Mouse (Mus musculus) neural tube, embryonic 11.5 days (tissue): Measurements from ENCODE around the gene Pold3. TPM values are rescaled to one million over a fixed set of nuclear protein-coding genes. Genes with fewer than 3 reads are reported as not detected.

Experiments
- ATAC-seq: fragments of 200-750 bp; cut with Nextera tagmentation; 2 replicates; pipeline ENCODE4 v1.8.0; 2017; ENCODE audit warnings: moderate number of reproducible peaks, mild to moderate bottlenecking, moderate TSS enrichment, moderate library complexity; ENCODE audit not compliant: insufficient read depth, low FRiP score, low TSS enrichment
- DNase-seq: peaks from one replicate; pipeline ENCODE4 v3.0.0-alpha.2; 2015; ENCODE audit warnings: low spot score
- H3K27ac ChIP-seq: fragments of 300-500 bp; sonication (generic); 2 replicates; pipeline ENCODE4 v1.5.1; 2014; ENCODE audit warnings: low read depth, mild to moderate bottlenecking, low read length
- H3K27me3 ChIP-seq: fragments of 300-500 bp; sonication (generic); 2 replicates; pipeline ENCODE4 v1.6.1; 2014; ENCODE audit warnings: mild to moderate bottlenecking, low read length, mixed read lengths; ENCODE audit not compliant: control insufficient read depth, insufficient read depth
- H3K36me3 ChIP-seq: fragments of 300-500 bp; sonication (generic); 2 replicates; pipeline ENCODE4 v1.6.1; 2014; ENCODE audit warnings: mild to moderate bottlenecking, low read length, moderate library complexity, mixed read lengths; ENCODE audit not compliant: control insufficient read depth, insufficient read depth
- H3K4me1 ChIP-seq: fragments of 300-500 bp; sonication (generic); 2 replicates; pipeline ENCODE4 v1.6.1; 2014; ENCODE audit warnings: low read length, mixed read lengths; ENCODE audit not compliant: control insufficient read depth, insufficient read depth
- H3K4me2 ChIP-seq: fragments of 300-500 bp; sonication (generic); 2 replicates; pipeline ENCODE4 v1.6.1; 2014; ENCODE audit warnings: low read depth, mild to moderate bottlenecking, moderate library complexity
- H3K4me3 ChIP-seq: fragments of 300-500 bp; sonication (generic); 2 replicates; pipeline ENCODE4 v1.5.1; 2014; ENCODE audit warnings: low read depth, low read length
- H3K9ac ChIP-seq: fragments of 300-500 bp; sonication (generic); 2 replicates; pipeline ENCODE4 v1.6.1; 2014; ENCODE audit warnings: mild to moderate bottlenecking, low read length
- H3K9me3 ChIP-seq: fragments of 300-500 bp; sonication (generic); 2 replicates; pipeline ENCODE4 v1.6.1; 2016; ENCODE audit warnings: low read length; ENCODE audit not compliant: control insufficient read depth
- WGBS: fragments of 180-500 bp; shearing (Covaris S2); extraction: QIAGEN DNeasy Blood & Tissue Kit; methylation state at CpG from one replicate; pipeline ENCODE4 v1.1.7; 2014; 5-methylcytosine and 5-hydroxymethylcytosine counted together
- polyA plus RNA-seq: library from polyadenylated mRNA; unstranded; fragments of >200 nt; fragmentation: Nextera tagmentation; extraction: Ambion mirVana; gene quantifications from 2 replicates; pipeline ENCODE4 v1.2.1, GENCODE M21; 2014

Gene Pold3
- polyA plus RNA-seq, 1 experiment from 2014 or later = 78.2 TPM

- H3K27me3 ChIP-seq = no peaks in the 10 kb centered on the region
- H3K4me1 ChIP-seq = no peaks in the 10 kb centered on the region
- no peak overlapping the region for H3K27ac ChIP-seq
- 94% methylated on average over 4 of the region's 4 CpGs for WGBS
- no peak overlapping the region for H3K4me3 ChIP-seq
- H3K4me2 ChIP-seq = no peak overlapping the region
- ATAC-seq (no peak), DNase-seq (no peak)
- H3K9ac ChIP-seq = no peak overlapping the region
- no peaks in the 10 kb centered on the region for H3K9me3 ChIP-seq
- no peaks in the 10 kb centered on the region for H3K36me3 ChIP-seq
These were observed 27.2 kb upstream of the Pold3 start for GRCm38 (mm10) chr7:100148586-100148985.

GRCm38 (mm10) chr7:100140591-100140990 is 19.2 kb upstream of the Pold3 start:
- Histone ChIP-seq H3K9me3 (no peaks in the 10 kb centered on the region), H3K4me1 (no peaks in the 10 kb centered on the region), H3K27me3 (no peaks in the 10 kb centered on the region), H3K27ac (no peak overlapping the region), H3K9ac (no peak overlapping the region), H3K36me3 (no peaks in the 10 kb centered on the region), H3K4me3 (no peak overlapping the region), H3K4me2 (no peak overlapping the region)
- DNase-seq (no peak), ATAC-seq (no peak)
- 64% methylated on average over 1 of the region's 1 CpGs for WGBS

- no peak for DNase-seq
- Histone ChIP-seq H3K27ac (no peak overlapping the region), H3K27me3 (no peaks in the 10 kb centered on the region), H3K4me1 (no peaks in the 10 kb centered on the region), H3K9ac (no peak overlapping the region), H3K9me3 (no peaks in the 10 kb centered on the region), H3K36me3 (no peaks in the 10 kb centered on the region), H3K4me2 (no peak overlapping the region), H3K4me3 (no peak overlapping the region)
- WGBS = 97% methylated on average over 4 of the region's 4 CpGs
- ATAC-seq = no peak
These were observed 16.7 kb upstream of the Pold3 start for GRCm38 (mm10) chr7:100138075-100138474.

- Histone ChIP-seq H3K4me3 (no peak overlapping the region), H3K4me1 (no peaks in the 10 kb centered on the region), H3K27me3 (no peaks in the 10 kb centered on the region), H3K9ac (no peak overlapping the region), H3K36me3 (no peaks in the 10 kb centered on the region), H3K4me2 (no peak overlapping the region), H3K27ac (no peak overlapping the region), H3K9me3 (no peaks in the 10 kb centered on the region)
- WGBS = 83% methylated on average over 9 of the region's 9 CpGs
- no peak for ATAC-seq
- no peak for DNase-seq
These were observed 15.7 kb upstream of the Pold3 start for GRCm38 (mm10) chr7:100137038-100137437.

- WGBS = 75% methylated on average over 1 of the region's 1 CpGs
- Histone ChIP-seq H3K4me3 (no peak overlapping the region), H3K4me1 (peaks cover 3% of the 10 kb centered on the region; the same call in 1 of the 2 replicates), H3K27ac (no peak overlapping the region), H3K4me2 (no peak overlapping the region), H3K36me3 (no peaks in the 10 kb centered on the region), H3K9ac (no peak overlapping the region), H3K27me3 (no peaks in the 10 kb centered on the region), H3K9me3 (no peaks in the 10 kb centered on the region)
- DNase-seq (no peak), ATAC-seq (no peak)
These were observed 11.0 kb upstream of the Pold3 start for GRCm38 (mm10) chr7:100132379-100132778.

GRCm38 (mm10) chr7:100130592-100130991 is 9.2 kb upstream of the Pold3 start:
- WGBS = 41% methylated on average over 6 of the region's 6 CpGs
- DNase-seq = no peak
- Histone ChIP-seq H3K9ac (no peak overlapping the region), H3K27ac (no peak overlapping the region), H3K4me1 (peaks cover 3% of the 10 kb centered on the region; the same call in 1 of the 2 replicates), H3K4me2 (no peak overlapping the region), H3K9me3 (no peaks in the 10 kb centered on the region), H3K27me3 (no peaks in the 10 kb centered on the region), H3K4me3 (no peak overlapping the region), H3K36me3 (no peaks in the 10 kb centered on the region)
- no peak for ATAC-seq

GRCm38 (mm10) chr7:100128262-100129041 is 7.1 kb upstream of the Pold3 start:
- no peak overlapping the region for H3K4me3 ChIP-seq
- H3K27ac ChIP-seq = no peak overlapping the region
- H3K4me1 ChIP-seq = peaks cover 3% of the 10 kb centered on the region; the same call in 1 of the 2 replicates
- no peaks in the 10 kb centered on the region for H3K36me3 ChIP-seq
- ATAC-seq (no peak), DNase-seq (no peak)
- no peaks in the 10 kb centered on the region for H3K27me3 ChIP-seq
- no peak overlapping the region for H3K9ac ChIP-seq
- no peaks in the 10 kb centered on the region for H3K9me3 ChIP-seq
- WGBS = 85% methylated on average over 7 of the region's 7 CpGs
- no peak overlapping the region for H3K4me2 ChIP-seq

- H3K36me3 ChIP-seq = no peaks in the 10 kb centered on the region
- H3K9me3 ChIP-seq = no peaks in the 10 kb centered on the region
- no peak overlapping the region for H3K4me3 ChIP-seq
- H3K4me1 ChIP-seq = peaks cover 3% of the 10 kb centered on the region
- no peak overlapping the region for H3K9ac ChIP-seq
- H3K4me2 ChIP-seq = no peak overlapping the region
- no peak for ATAC-seq
- DNase-seq = no peak
- no peak overlapping the region for H3K27ac ChIP-seq
- WGBS = 86% methylated on average over 7 of the region's 7 CpGs
- no peaks in the 10 kb centered on the region for H3K27me3 ChIP-seq
These were observed 5.1 kb upstream of the Pold3 start for GRCm38 (mm10) chr7:100126514-100126913.

GRCm38 (mm10) chr7:100125166-100125565 is 3.8 kb upstream of the Pold3 start:
- H3K9me3 ChIP-seq = no peaks in the 10 kb centered on the region
- DNase-seq (no peak), ATAC-seq (no peak)
- H3K4me1 ChIP-seq = peaks cover under 1% of the 10 kb centered on the region; the same call in 1 of the 2 replicates
- H3K4me2 ChIP-seq = no peak overlapping the region
- no peaks in the 10 kb centered on the region for H3K27me3 ChIP-seq
- H3K4me3 ChIP-seq = no peak overlapping the region
- H3K36me3 ChIP-seq = no peaks in the 10 kb centered on the region
- no peak overlapping the region for H3K9ac ChIP-seq
- H3K27ac ChIP-seq = no peak overlapping the region
- 62% methylated on average over 4 of the region's 4 CpGs for WGBS
